Mouse (Mus musculus): ENCODE data around the gene Cd209f. TPM values are rescaled to one million over a fixed set of nuclear protein-coding genes. Genes with fewer than 3 reads are reported as not detected.

The Cd209f gene
- polyA plus RNA-seq (2012) = 0.09 and 0.16 TPM in 2 replicates

DNA sequence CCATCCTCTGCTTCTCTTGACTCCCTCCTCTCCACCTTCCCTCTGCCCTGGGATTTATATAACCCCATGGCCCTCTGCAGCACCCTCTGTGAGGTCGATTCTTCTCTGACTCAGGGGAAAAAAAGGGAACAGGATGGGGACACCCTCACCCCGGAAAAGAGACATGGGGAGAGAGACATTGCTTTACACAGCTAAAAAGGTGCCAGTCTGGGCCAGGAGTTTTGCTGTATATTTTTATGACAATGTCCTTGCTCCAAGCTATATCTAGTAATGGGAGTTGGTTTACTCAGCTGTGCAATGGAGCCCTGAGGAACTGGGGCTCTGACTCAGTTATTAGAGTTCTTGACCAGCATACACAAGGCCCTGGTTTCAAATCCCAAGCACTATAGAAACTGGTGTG lies at the start of gene Cd209f:
Cd209f (minus strand) TSS at position 101 of the 400 bp plus-strand sequence.

DNA sequence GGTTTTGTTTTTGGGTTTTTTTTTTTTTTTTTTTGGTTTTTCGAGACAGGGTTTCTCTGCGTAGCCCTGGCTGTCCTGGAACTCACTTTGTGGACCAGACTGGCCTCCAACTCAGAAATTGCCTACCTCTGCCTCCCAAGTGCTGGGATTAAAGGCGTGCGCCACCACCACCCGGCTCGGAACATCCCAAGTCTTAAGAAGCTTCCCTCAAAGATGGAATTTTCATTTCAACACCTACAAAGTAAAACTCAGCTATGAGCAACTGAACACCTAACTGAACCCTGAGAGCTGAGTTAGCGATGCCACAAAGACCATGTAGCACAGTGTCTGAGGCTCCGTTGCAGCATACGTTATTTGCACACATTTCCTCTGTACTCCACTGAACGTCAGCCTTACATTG lies 28.2 kb upstream of the Cd209f start, which contains the start of gene Cd209g:
Cd209g (plus strand) TSS at position 301 of the 400 bp plus-strand sequence.

Other genes starting within 250 kb of the Cd209f start
- gene Cd209d, start 227.3 kb downstream of the Cd209f start, polyA plus RNA-seq (2012) = not detected in 2 replicates
- not detected in 2 replicates for gene Cd209b, start 179.0 kb downstream of the Cd209f start, polyA plus RNA-seq (2012)
- not detected in 2 replicates for gene Cd209c, start 151.1 kb downstream of the Cd209f start, polyA plus RNA-seq (2012)
- 0.02 and 0.13 TPM in 2 replicates for gene Cd209g, start 28.3 kb upstream of the Cd209f start, polyA plus RNA-seq (2012)
- 8.6 and 12.5 TPM in 2 replicates for gene Evi5l, start 60.7 kb upstream of the Cd209f start, polyA plus RNA-seq (2012)
- gene Prr36, start 111.6 kb upstream of the Cd209f start, polyA plus RNA-seq (2012) = 0.98 and 1.7 TPM in 2 replicates
- not detected in 2 replicates for gene Lrrc8e, start 121.0 kb upstream of the Cd209f start, polyA plus RNA-seq (2012)
- 275 and 284 TPM in 2 replicates for gene Map2k7, start 132.9 kb upstream of the Cd209f start, polyA plus RNA-seq (2012)
- 0.21 TPM in 1 of 2 replicates, not detected in the other for gene Gm49320, start 133.0 kb upstream of the Cd209f start, polyA plus RNA-seq (2012)
- 39.7 and 58.4 TPM in 2 replicates for gene Tgfbr3l, start 142.4 kb upstream of the Cd209f start, polyA plus RNA-seq (2012)
- 104 and 115 TPM in 2 replicates for gene Snapc2, start 147.2 kb upstream of the Cd209f start, polyA plus RNA-seq (2012)
- gene Ctxn1, start 153.4 kb upstream of the Cd209f start, polyA plus RNA-seq (2012) = 6.7 and 12.5 TPM in 2 replicates
- gene Timm44, start 170.1 kb upstream of the Cd209f start, polyA plus RNA-seq (2012) = 57.0 and 66.0 TPM in 2 replicates
- gene Ccl25, start 219.4 kb upstream of the Cd209f start, polyA plus RNA-seq (2012) = 0.76 and 3.0 TPM in 2 replicates
- 49.2 and 53.4 TPM in 2 replicates for gene Elavl1, start 219.6 kb upstream of the Cd209f start, polyA plus RNA-seq (2012)